In genomic region chr2:28867495-28867894, GRCm38 (mm10) we compare ENCODE assay signal across 15 mouse cellular contexts. TPM values are rescaled to one million over a fixed set of nuclear protein-coding genes. Genes with fewer than 3 reads are reported as not detected.
DNase-seq lines count a peak whose midpoint lies in the region; ATAC-seq and TF ChIP-seq lines count a peak whose summit lies in the region.
"Had no signal": no experiment of that assay in that cellular context is flagged by ENCODE, and none has a peak within 500 bp of the region (broad histone marks: within the 10 kb centered on the region; RNA-seq: fewer than 3 reads in every experiment).

No protein-coding gene starts in this region.

- 75% methylated on average over 7 of the region's 7 CpGs for WGBS in forebrain, embryonic 13.5 days
- 89% methylated on average over 7 of the region's 7 CpGs for WGBS in forebrain, embryonic 10.5 days
- 59% methylated on average over 7 of the region's 7 CpGs for WGBS in lung, postnatal 0 days
- WGBS in forebrain, embryonic 16.5 days = 51% methylated on average over 7 of the region's 7 CpGs
- 69% methylated on average over 7 of the region's 7 CpGs for WGBS in kidney, adult 2 months

- H3K27me3 ChIP-seq in forebrain, embryonic 13.5 days = no peaks in the 10 kb centered on the region
- no peaks in the 10 kb centered on the region for H3K27me3 ChIP-seq in forebrain, embryonic 10.5 days (ENCODE audit: poor library complexity, severe bottlenecking)
- H3K27me3 ChIP-seq in lung, postnatal 0 days (replicated peaks; ENCODE audit: insufficient read depth, low read length) = no peaks in the 10 kb centered on the region
- H3K27me3 ChIP-seq in forebrain, embryonic 16.5 days (replicated peaks; ENCODE audit: control insufficient read depth, insufficient read depth, low read length) = no peaks in the 10 kb centered on the region
- H3K27me3 ChIP-seq in kidney, adult 2 months (replicated peaks; ENCODE audit: control insufficient read depth, insufficient read depth, low read length) = no peaks in the 10 kb centered on the region
- H3K27me3 ChIP-seq: intestine, embryonic 15.5 days; liver, embryonic 13.5 days had no signal

- H3K4me3 ChIP-seq in forebrain, embryonic 13.5 days = no peak overlapping the region
- no peak overlapping the region for H3K4me3 ChIP-seq in forebrain, embryonic 10.5 days
- H3K4me3 ChIP-seq in lung, postnatal 0 days (ENCODE audit: low read depth, low read length) = no peak overlapping the region
- no peak overlapping the region for H3K4me3 ChIP-seq in forebrain, embryonic 16.5 days (replicated peaks; ENCODE audit: low read length)
- H3K4me3 ChIP-seq in kidney, adult 2 months (ENCODE audit: insufficient read depth, low read depth, low read length) = no peak overlapping the region
- H3K4me3 ChIP-seq: intestine, embryonic 15.5 days; limb, embryonic 10.5 days; liver, embryonic 13.5 days had no signal

- H3K9ac ChIP-seq in forebrain, embryonic 13.5 days = no peak overlapping the region
- no peak overlapping the region for H3K9ac ChIP-seq in lung, postnatal 0 days (replicated peaks; ENCODE audit: low read depth)
- no peak overlapping the region for H3K9ac ChIP-seq in forebrain, embryonic 16.5 days (replicated peaks; ENCODE audit: low read depth, low read length)
- H3K9ac ChIP-seq: intestine, embryonic 15.5 days; liver, embryonic 13.5 days had no signal

- TF ChIP-seq POLR2A in kidney, adult 2 months (IDR thresholded peaks at IDR 0.05; ENCODE audit: low read depth, low read length) = no peak

- no peaks in the 10 kb centered on the region for H3K9me3 ChIP-seq in forebrain, embryonic 13.5 days (replicated peaks)
- H3K9me3 ChIP-seq in forebrain, embryonic 10.5 days = no peaks in the 10 kb centered on the region
- no peaks in the 10 kb centered on the region for H3K9me3 ChIP-seq in lung, postnatal 0 days (ENCODE audit: low read length)
- no peaks in the 10 kb centered on the region for H3K9me3 ChIP-seq in forebrain, embryonic 16.5 days (ENCODE audit: control insufficient read depth, low read length)
- H3K9me3 ChIP-seq: intestine, embryonic 15.5 days; limb, embryonic 10.5 days; liver, embryonic 13.5 days had no signal

- peak; percentile 70; the same call in 1 of the 2 replicates for ATAC-seq in forebrain, embryonic 13.5 days
- ATAC-seq in lung, postnatal 0 days = peak; percentile 33; the same call in 1 of the 2 replicates
- ATAC-seq in forebrain, embryonic 16.5 days = peak; percentile 89
- ATAC-seq: intestine, embryonic 15.5 days had no signal

- DNase-seq in forebrain, embryonic 10.5 days (ENCODE audit: extremely low spot score, low spot score) = no peak
- peak; percentile 11 for DNase-seq in lung, postnatal 0 days (ENCODE audit: low spot score)
- no peak for DNase-seq in lung, postnatal 36 days
- peak; percentile 80 for DNase-seq in cerebellum, adult 11-12 months
- DNase-seq in kidney, adult 2 months = no peak
- DNase-seq in kidney, adult 18-20 months = no peak
- DNase-seq: adrenal gland, adult 2 months; kidney, postnatal 10 days; liver, embryonic 13.5 days had no signal

- no peak for TF ChIP-seq CTCF in lung, postnatal 0 days (IDR thresholded peaks at IDR 0.05)
- TF ChIP-seq CTCF in kidney, adult 2 months (conservative IDR thresholded peaks at IDR 0.05; ENCODE audit: insufficient read depth, insufficient read length, low read depth, low read length) = no peak

- H3K4me2 ChIP-seq in forebrain, embryonic 13.5 days = no peak overlapping the region
- H3K4me2 ChIP-seq in lung, postnatal 0 days (replicated peaks; ENCODE audit: low read depth, low read length) = no peak overlapping the region
- no peak overlapping the region for H3K4me2 ChIP-seq in forebrain, embryonic 16.5 days (ENCODE audit: low read length)
- H3K4me2 ChIP-seq: intestine, embryonic 15.5 days; liver, embryonic 13.5 days had no signal

- peaks cover 10% of the 10 kb centered on the region; the same call in 1 of the 2 replicates for H3K4me1 ChIP-seq in forebrain, embryonic 13.5 days
- H3K4me1 ChIP-seq in forebrain, embryonic 10.5 days = no peaks in the 10 kb centered on the region
- H3K4me1 ChIP-seq in lung, postnatal 0 days (ENCODE audit: insufficient read depth, low read depth, low read length) = no peaks in the 10 kb centered on the region
- H3K4me1 ChIP-seq in forebrain, embryonic 16.5 days (replicated peaks; ENCODE audit: control insufficient read depth, insufficient read depth, low read length) = peaks cover 13% of the 10 kb centered on the region
- H3K4me1 ChIP-seq in kidney, adult 2 months (ENCODE audit: control insufficient read depth, insufficient read depth, low read length) = no peaks in the 10 kb centered on the region
- H3K4me1 ChIP-seq: intestine, embryonic 15.5 days; limb, embryonic 10.5 days; liver, embryonic 13.5 days had no signal

- peaks cover 41% of the 10 kb centered on the region for H3K36me3 ChIP-seq in forebrain, embryonic 13.5 days (ENCODE audit: poor library complexity, severe bottlenecking)
- peaks cover 77% of the 10 kb centered on the region for H3K36me3 ChIP-seq in forebrain, embryonic 10.5 days (replicated peaks)
- peaks cover 5% of the 10 kb centered on the region for H3K36me3 ChIP-seq in lung, postnatal 0 days (ENCODE audit: insufficient read depth, low read length)
- peaks cover 9% of the 10 kb centered on the region; the same call in 1 of the 2 replicates for H3K36me3 ChIP-seq in forebrain, embryonic 16.5 days (ENCODE audit: control insufficient read depth, insufficient read depth)
- H3K36me3 ChIP-seq in kidney, adult 2 months (ENCODE audit: control insufficient read depth, insufficient read depth, low read length) = peaks cover 2% of the 10 kb centered on the region; the same call in 1 of the 2 replicates

- no peak for TF ChIP-seq EP300 in lung, postnatal 0 days (IDR thresholded peaks at IDR 0.05)

- H3K27ac ChIP-seq in forebrain, embryonic 13.5 days = no peak overlapping the region
- no peak overlapping the region for H3K27ac ChIP-seq in forebrain, embryonic 10.5 days
- H3K27ac ChIP-seq in lung, postnatal 0 days (ENCODE audit: low read length) = no peak overlapping the region
- H3K27ac ChIP-seq in forebrain, embryonic 16.5 days (ENCODE audit: low read length) = peak overlapping the region; percentile 70
- H3K27ac ChIP-seq in kidney, adult 2 months (ENCODE audit: insufficient read depth, low read depth, low read length) = no peak overlapping the region
- H3K27ac ChIP-seq: intestine, embryonic 15.5 days; limb, embryonic 10.5 days; liver, embryonic 13.5 days had no signal

RNA-seq across cellular contexts. Expression of gene Ddx31, which starts 27.3 kb away (rescaled TPM):
- polyA plus RNA-seq in forebrain, embryonic 13.5 days (2015; fragmentation: Nextera tagmentation; extraction: Ambion mirVana) = 15.1 and 15.4 TPM in 2 replicates
- 20.9 and 22.9 TPM in 2 replicates for polyA plus RNA-seq in forebrain, embryonic 10.5 days (2016; fragmentation: Nextera tagmentation; extraction: Ambion mirVana)
- polyA plus RNA-seq in lung, postnatal 0 days (2015; fragmentation: Nextera tagmentation; extraction: Ambion mirVana) = 5.9 and 6.8 TPM in 2 replicates
- polyA plus RNA-seq in forebrain, embryonic 16.5 days (2015; fragmentation: Nextera tagmentation; extraction: Ambion mirVana) = 17.3 and 17.6 TPM in 2 replicates
- polyA plus RNA-seq in kidney, adult 2 months (2012; rRNA removed) = 2.6 and 3.4 TPM in 2 replicates

RNA-seq across cellular contexts. Expression of gene Gtf3c4, which starts 27.3 kb away (rescaled TPM):
- polyA plus RNA-seq in forebrain, embryonic 13.5 days (2015; fragmentation: Nextera tagmentation; extraction: Ambion mirVana) = 16.6 and 18.7 TPM in 2 replicates
- polyA plus RNA-seq in forebrain, embryonic 10.5 days (2016; fragmentation: Nextera tagmentation; extraction: Ambion mirVana) = 22.7 and 24.4 TPM in 2 replicates
- 4.5 and 5.3 TPM in 2 replicates for polyA plus RNA-seq in lung, postnatal 0 days (2015; fragmentation: Nextera tagmentation; extraction: Ambion mirVana)
- polyA plus RNA-seq in forebrain, embryonic 16.5 days (2015; fragmentation: Nextera tagmentation; extraction: Ambion mirVana) = 21.2 and 24.7 TPM in 2 replicates
- polyA plus RNA-seq in kidney, adult 2 months (2012; rRNA removed) = 7.1 and 7.4 TPM in 2 replicates

RNA-seq across cellular contexts. Expression of gene Barhl1, which starts 49.0 kb away (rescaled TPM):
- 1.3 and 4.4 TPM in 2 replicates for polyA plus RNA-seq in forebrain, embryonic 13.5 days (2015; fragmentation: Nextera tagmentation; extraction: Ambion mirVana)
- polyA plus RNA-seq in forebrain, embryonic 10.5 days (2016; fragmentation: Nextera tagmentation; extraction: Ambion mirVana) = 0.17 and 0.74 TPM in 2 replicates
- polyA plus RNA-seq in lung, postnatal 0 days (2015; fragmentation: Nextera tagmentation; extraction: Ambion mirVana) = 0.06 TPM in 1 of 2 replicates, not detected in the other
- 0.83 and 0.89 TPM in 2 replicates for polyA plus RNA-seq in forebrain, embryonic 16.5 days (2015; fragmentation: Nextera tagmentation; extraction: Ambion mirVana)
- polyA plus RNA-seq in kidney, adult 2 months (2012; rRNA removed) = 0.05 and 0.07 TPM in 2 replicates
- polyA plus RNA-seq: heart, postnatal 0 days; limb, embryonic 10.5 days; liver, embryonic 13.5 days; urinary bladder, adult 2 months had no signal

Comparison
In these comparisons a context has a peak if more than half of its experiments do, and no peak if none do; other contexts are left out.
1. DNase-seq: peak in lung, postnatal 0 days (single experiment) and cerebellum, adult 11-12 months (single experiment); none in forebrain, embryonic 10.5 days (single experiment), lung, postnatal 36 days (single experiment), kidney, adult 2 months (single experiment) and kidney, adult 18-20 months (single experiment).
2. ATAC-seq: peak in every context shown above with its lines; median percentile 89 in forebrain, embryonic 16.5 days; 70 in forebrain, embryonic 13.5 days; 33 in lung, postnatal 0 days.